Mouse (Mus musculus) heart, embryonic 14.5 days (tissue): ENCODE results near the gene Ptgir. TPM values are rescaled to one million over a fixed set of nuclear protein-coding genes. Genes with fewer than 3 reads are reported as not detected.

Source experiments
- ATAC-seq: fragments of 200-750 bp; cut with Nextera tagmentation; 2 replicates; pipeline ENCODE4 v1.8.0; 2017; ENCODE audit warnings: low read depth, moderate TSS enrichment; ENCODE audit not compliant: insufficient number of reproducible peaks, insufficient read depth, low FRiP score
- H3K27ac ChIP-seq, 2 experiments: fragments of 200-500 bp in 1 of 2; fragments of 300-500 bp in 1 of 2; sonication (generic) in 1 of 2; replicated peaks in 1 of 2; 2 replicates each; pipeline ENCODE4 v1.5.1; 2012 to 2014; ENCODE audit warnings: low read depth in 2 of 2, low read length in 2 of 2, control low read depth in 1 of 2, mild to moderate bottlenecking in 1 of 2, mixed read lengths in 1 of 2; ENCODE audit not compliant: control insufficient read depth in 1 of 2, insufficient read depth in 1 of 2
- H3K27me3 ChIP-seq: fragments of 300-500 bp; sonication (generic); 2 replicates; pipeline ENCODE4 v1.6.1; 2014; ENCODE audit warnings: mild to moderate bottlenecking, low read length, control low read depth; ENCODE audit not compliant: control insufficient read depth, insufficient read depth
- H3K36me3 ChIP-seq: fragments of 300-500 bp; sonication (generic); 2 replicates; pipeline ENCODE4 v1.6.1; 2014; ENCODE audit warnings: mild to moderate bottlenecking, control low read depth, low read length, mixed read lengths; ENCODE audit not compliant: control insufficient read depth, insufficient read depth
- H3K4me1 ChIP-seq, 2 experiments: fragments of 200-500 bp in 1 of 2; fragments of 300-500 bp in 1 of 2; sonication (generic) in 1 of 2; 2 replicates each; pipeline ENCODE4 v1.6.1; 2012 to 2014; ENCODE audit warnings: low read length in 2 of 2, control low read depth in 1 of 2, mixed read lengths in 1 of 2; ENCODE audit not compliant: control insufficient read depth in 2 of 2, insufficient read depth in 2 of 2
- H3K4me2 ChIP-seq: fragments of 300-500 bp; sonication (generic); 2 replicates; pipeline ENCODE4 v1.6.1; 2014; ENCODE audit warnings: mild to moderate bottlenecking, low read length
- H3K4me3 ChIP-seq, 2 experiments: fragments of 200-500 bp in 1 of 2; fragments of 300-500 bp in 1 of 2; sonication (generic) in 1 of 2; 2 replicates each; pipeline ENCODE4 v1.5.1; 2012 to 2014; ENCODE audit warnings: low read length in 2 of 2, mild to moderate bottlenecking in 2 of 2, control low read depth in 1 of 2, low read depth in 1 of 2, moderate library complexity in 1 of 2; ENCODE audit not compliant: control insufficient read depth in 1 of 2, insufficient read depth in 1 of 2
- H3K9ac ChIP-seq: fragments of 300-500 bp; sonication (generic); 2 replicates; pipeline ENCODE4 v1.6.1; 2014; ENCODE audit warnings: mild to moderate bottlenecking, low read length
- H3K9me3 ChIP-seq: fragments of 300-500 bp; sonication (generic); 2 replicates; pipeline ENCODE4 v1.6.1; 2016; ENCODE audit warnings: low read length, control low read depth; ENCODE audit not compliant: control insufficient read depth
- WGBS: fragments of 180-500 bp; shearing (Covaris S2); extraction: QIAGEN DNeasy Blood & Tissue Kit; methylation state at CpG from one replicate; pipeline ENCODE4 v1.1.7; 2014; 5-methylcytosine and 5-hydroxymethylcytosine counted together
- polyA plus RNA-seq: library from polyadenylated mRNA; unstranded; fragments of >200 nt; fragmentation: Nextera tagmentation; extraction: Ambion mirVana; gene quantifications from 2 replicates; pipeline ENCODE4 v1.2.1, GENCODE M21; 2014

The Ptgir gene
- polyA plus RNA-seq, 1 experiment from 2014 or later = 0.38 TPM

- H3K36me3 ChIP-seq = peaks cover 58% of the 10 kb centered on the region
- 49% methylated on average over 21 of the region's 21 CpGs for WGBS
Measured at GRCm38 (mm10) chr7:16920818-16921791, 14.8 kb downstream of the Ptgir start.

GRCm38 (mm10) chr7:16921881-16922335 lies 15.6 kb downstream of the Ptgir start:
- WGBS = 38% methylated on average over 6 of the region's 6 CpGs
- Histone ChIP-seq H3K4me1 (peaks cover 20 to 40% of the 10 kb centered on the region in 2 experiments), H3K27me3 (no peaks in the 10 kb centered on the region), H3K27ac (peak overlapping the region; percentile 16 to 42; a peak in 2 of 4 replicates), H3K9ac (peak overlapping the region; percentile 99), H3K4me2 (peak overlapping the region; percentile 93), H3K9me3 (no peaks in the 10 kb centered on the region), H3K4me3 (peak overlapping the region in 1 of 2 experiments; percentile 96; a peak in 2 of 4 replicates), H3K36me3 (peaks cover 50% of the 10 kb centered on the region)
- no peak for ATAC-seq

More at GRCm38 (mm10) chr7:16920818-16921791, 14.8 kb downstream of the Ptgir start:
- Histone ChIP-seq H3K9me3 (no peaks in the 10 kb centered on the region), H3K27me3 (no peaks in the 10 kb centered on the region), H3K4me2 (peak overlapping the region; percentile 93), H3K27ac (peak overlapping the region in 1 of 2 experiments; percentile 42; a peak in 2 of 4 replicates), H3K9ac (peak overlapping the region; percentile 99), H3K4me1 (peaks cover 21 to 48% of the 10 kb centered on the region in 2 experiments), H3K4me3 (peak overlapping the region in 1 of 2 experiments; percentile 16; a peak in 2 of 4 replicates)
- no peak for ATAC-seq

GRCm38 (mm10) chr7:16922360-16922973 lies 16.2 kb downstream of the Ptgir start:
- peak overlapping the region; percentile 93 for H3K4me2 ChIP-seq
- H3K27me3 ChIP-seq = no peaks in the 10 kb centered on the region
- peak overlapping the region; percentile 89 to 96 for H3K4me3 ChIP-seq
- ATAC-seq = no peak
- H3K4me1 ChIP-seq = peaks cover 18 to 37% of the 10 kb centered on the region in 2 experiments
- H3K27ac ChIP-seq = no peak overlapping the region
- 49% methylated on average over 10 of the region's 10 CpGs for WGBS
- H3K9ac ChIP-seq = peak overlapping the region; percentile 99
- no peaks in the 10 kb centered on the region for H3K9me3 ChIP-seq
- H3K36me3 ChIP-seq = peaks cover 45% of the 10 kb centered on the region

- peak overlapping the region; percentile 88 to 95 for H3K27ac ChIP-seq
- H3K9me3 ChIP-seq = no peaks in the 10 kb centered on the region
- H3K36me3 ChIP-seq = peaks cover 35% of the 10 kb centered on the region
- no peaks in the 10 kb centered on the region for H3K27me3 ChIP-seq
- ATAC-seq = no peak
- peaks cover 18 to 37% of the 10 kb centered on the region in 2 experiments for H3K4me1 ChIP-seq
- H3K4me3 ChIP-seq = peak overlapping the region; percentile 89 to 96
- H3K4me2 ChIP-seq = peak overlapping the region; percentile 93
- WGBS = 0% methylated on average over 48 of the region's 57 CpGs
- H3K9ac ChIP-seq = peak overlapping the region; percentile 99
Measured at GRCm38 (mm10) chr7:16923283-16924036, 17.2 kb downstream of the Ptgir start.

- 2% methylated on average over 60 of the region's 64 CpGs for WGBS
Measured at GRCm38 (mm10) chr7:16924037-16924834, 17.9 kb downstream of the Ptgir start, which contains the start of gene Calm3. Gene Calm3, minus strand, starts transcription at chr7:16924114.

GRCm38 (mm10) chr7:16928341-16928740 lies 22.1 kb downstream of the Ptgir start:
- 34% methylated on average over 2 of the region's 2 CpGs for WGBS
- Histone ChIP-seq H3K36me3 (no peaks in the 10 kb centered on the region), H3K4me2 (no peak overlapping the region), H3K4me1 (no peaks in the 10 kb centered on the region), H3K9ac (no peak overlapping the region), H3K27me3 (no peaks in the 10 kb centered on the region), H3K27ac (no peak overlapping the region), H3K4me3 (no peak overlapping the region), H3K9me3 (no peaks in the 10 kb centered on the region)
- no peak for ATAC-seq

More at GRCm38 (mm10) chr7:16924037-16924834, 17.9 kb downstream of the Ptgir start, which contains the start of gene Calm3:
- peak; percentile 91 for ATAC-seq
- H3K27me3 ChIP-seq = no peaks in the 10 kb centered on the region
- peaks cover 18 to 36% of the 10 kb centered on the region in 2 experiments for H3K4me1 ChIP-seq
- H3K9ac ChIP-seq = peak within 1 kb of the TSS; percentile 99
- peaks cover 27% of the 10 kb centered on the region for H3K36me3 ChIP-seq
- peak within 1 kb of the TSS; percentile 89 to 96 for H3K4me3 ChIP-seq
- H3K4me2 ChIP-seq = peak within 1 kb of the TSS; percentile 93
- H3K27ac ChIP-seq = peak within 1 kb of the TSS; percentile 95 to 100
- H3K9me3 ChIP-seq = no peaks in the 10 kb centered on the region
